Mouse (Mus musculus) 3T3-L1 (cell line): Measurements from ENCODE around the gene Tbc1d10b.
"Not testable (repeated sequence)": the region's sequence is repeated elsewhere in the genome, so short reads cannot be mapped to it uniquely, and the experiment has no call there.

Experiments
- DNase-seq: peaks from one replicate; pipeline ENCODE4 v3.0.0-alpha.2; 2015; ENCODE audit warnings: low read depth, low spot score

Tbc1d10b gene

DNA sequence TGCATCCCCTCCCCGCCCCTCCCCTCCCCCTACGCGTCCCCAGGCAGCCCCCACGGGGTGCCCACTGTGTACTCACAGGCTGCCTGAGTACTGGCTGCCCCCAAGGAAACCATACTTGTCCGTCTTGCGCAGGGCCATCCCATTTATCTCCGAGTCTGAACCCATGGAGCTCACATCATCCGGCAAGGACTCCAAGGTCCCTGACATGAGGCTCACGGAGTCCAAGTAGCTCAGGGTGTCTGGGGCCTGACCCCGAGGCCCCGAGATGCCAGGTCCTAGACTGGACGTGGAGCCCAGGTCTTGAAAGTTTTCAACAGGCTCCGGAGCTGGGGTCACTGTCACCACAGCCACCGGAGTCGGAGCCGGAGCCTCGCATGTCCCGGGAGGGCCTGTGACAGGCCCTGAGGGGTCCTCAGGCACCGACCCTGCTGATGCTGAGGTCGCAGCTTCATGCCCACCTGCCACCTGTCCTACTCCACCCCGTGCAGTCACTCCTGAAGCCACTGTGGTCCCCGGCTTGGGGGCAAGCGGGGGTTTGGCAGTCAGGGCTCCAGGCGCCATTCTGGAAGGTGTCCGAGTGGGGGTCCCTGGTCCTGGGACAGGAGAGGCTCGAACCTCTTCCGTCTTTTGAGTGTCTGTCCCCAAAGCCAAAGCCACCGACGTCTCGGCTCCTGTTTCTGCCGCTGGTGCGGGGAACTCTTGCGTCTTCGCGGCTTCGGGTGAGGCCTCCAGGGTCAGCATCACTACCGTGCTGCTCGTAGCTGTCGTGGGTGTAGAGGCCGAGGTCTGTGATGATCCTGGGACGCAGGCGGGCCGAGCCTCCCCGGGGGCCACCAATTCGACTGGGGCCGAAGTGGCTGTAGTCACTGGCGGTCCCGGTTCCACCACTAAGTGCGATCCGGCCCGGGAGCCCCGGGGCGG lies 634 bp downstream of the Tbc1d10b start:
- DNase-seq: peak; percentile 14

GRCm38 (mm10) chr7:127206606-127207005 lies 1.7 kb downstream of the Tbc1d10b start:
- DNase-seq: peak; percentile 20

GRCm38 (mm10) chr7:127196484-127196883 lies 11.8 kb downstream of the Tbc1d10b start:
- DNase-seq: peak; percentile 11

DNA sequence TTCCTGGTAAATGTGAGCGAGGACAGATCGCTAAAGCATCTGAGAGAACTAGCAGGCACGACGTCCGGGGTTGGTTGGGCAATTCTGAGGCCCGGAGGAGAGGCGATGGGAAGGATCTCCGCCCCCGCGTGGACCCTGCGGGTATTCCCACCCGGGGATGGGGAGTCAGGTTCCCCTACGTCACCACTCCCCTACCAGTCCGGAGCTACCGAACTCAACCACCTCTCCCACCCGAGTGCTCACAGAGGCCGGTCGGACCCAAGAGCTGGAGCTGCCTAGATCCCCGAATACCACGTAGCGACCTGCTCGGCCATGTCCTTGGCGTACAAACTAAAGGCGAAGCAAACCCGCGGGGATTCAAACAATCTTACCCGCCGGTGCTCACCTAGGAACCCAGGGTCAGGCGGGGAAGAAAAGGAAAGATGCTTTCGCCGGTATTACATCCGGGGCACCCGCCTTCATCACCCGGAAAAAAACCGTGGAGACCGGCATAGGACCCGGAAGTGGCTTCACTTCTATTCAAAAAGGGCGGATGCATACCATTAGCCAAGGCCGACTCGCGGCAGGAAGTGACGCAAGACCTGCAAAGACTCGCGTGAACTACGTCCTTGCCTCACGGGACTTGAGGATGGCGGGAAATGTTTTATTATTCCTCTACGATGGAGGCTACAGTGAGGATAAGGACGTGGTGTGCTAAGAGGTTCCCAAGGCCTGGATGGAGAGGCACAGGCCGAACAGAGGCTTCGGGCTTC lies 12.5 kb downstream of the Tbc1d10b start, which contains the start of gene Cd2bp2:
TSS of gene Cd2bp2 (minus strand) at position 507 of the 752 bp plus-strand sequence.
- peak; percentile 98 for DNase-seq

DNA sequence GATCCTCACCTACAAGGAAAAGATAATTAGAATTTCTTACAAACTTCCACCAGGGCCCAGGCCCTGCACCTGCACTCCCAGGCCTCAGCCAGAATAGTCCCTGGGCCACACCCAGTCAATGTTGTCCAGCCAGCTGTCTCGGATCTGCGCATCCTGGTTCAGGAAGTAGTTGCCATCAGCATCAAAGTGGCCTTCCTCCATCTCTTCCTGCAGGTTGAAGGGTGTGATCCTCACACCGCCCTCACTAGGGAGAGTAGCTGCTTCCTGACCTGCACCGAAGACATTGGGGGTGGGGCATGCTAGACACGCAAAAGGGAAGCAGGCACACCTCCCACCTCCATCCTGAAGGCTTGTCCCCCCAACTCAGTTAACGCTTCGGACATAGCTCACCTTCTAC lies 13.6 kb downstream of the Tbc1d10b start:
- no peak for DNase-seq

GRCm38 (mm10) chr7:127194011-127194632 lies 14.1 kb downstream of the Tbc1d10b start:
- no peak for DNase-seq

- no peak for DNase-seq
These were observed 15.3 kb downstream of the Tbc1d10b start for GRCm38 (mm10) chr7:127192989-127193388.

- DNase-seq: no peak
These were observed 17.6 kb downstream of the Tbc1d10b start for GRCm38 (mm10) chr7:127190672-127191071.

- no peak for DNase-seq
These were observed 19.7 kb downstream of the Tbc1d10b start for GRCm38 (mm10) chr7:127188305-127189276.

- no peak for DNase-seq
These were observed 20.9 kb downstream of the Tbc1d10b start for GRCm38 (mm10) chr7:127187351-127187750.

GRCm38 (mm10) chr7:127185601-127186000 lies 22.7 kb downstream of the Tbc1d10b start:
- DNase-seq: peak; percentile 67

DNA sequence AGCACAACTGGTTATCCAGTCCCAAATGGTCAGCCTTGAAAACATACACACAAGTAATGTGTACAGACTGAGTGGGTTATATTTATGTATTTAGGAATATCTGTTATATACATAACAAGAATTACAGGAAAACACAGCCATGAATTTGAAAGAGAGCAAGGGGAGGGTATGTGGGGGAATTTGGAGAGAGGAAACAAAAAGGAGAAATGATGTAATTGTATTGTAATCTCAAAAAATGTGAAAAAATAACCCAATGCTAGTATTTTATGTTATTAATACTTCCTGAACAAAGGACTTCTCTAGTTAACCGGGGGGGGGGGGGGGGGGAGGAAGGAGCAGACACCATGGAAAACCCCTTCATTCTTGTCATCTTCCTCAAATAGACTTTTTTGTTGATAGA lies 23.5 kb downstream of the Tbc1d10b start:
- DNase-seq: no peak

DNA sequence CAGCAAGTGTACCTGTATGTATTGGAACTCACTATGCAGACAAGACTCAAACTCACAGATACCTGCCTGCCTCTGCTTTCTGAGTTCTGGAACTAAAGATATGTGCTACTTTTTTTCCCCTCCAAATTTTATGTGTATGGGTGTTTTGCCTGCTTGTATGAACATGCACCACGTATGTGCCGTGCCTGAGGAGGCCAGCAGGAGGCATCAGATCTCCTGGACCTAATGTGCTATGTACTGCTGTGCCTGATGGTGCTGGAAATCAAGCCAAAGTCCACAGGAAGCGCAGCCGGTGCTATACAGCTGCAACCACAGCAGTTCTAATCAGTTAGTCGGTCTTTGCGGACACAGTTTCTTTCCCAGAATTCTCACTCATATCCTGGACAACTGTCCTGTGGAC lies 24.4 kb downstream of the Tbc1d10b start:
- peak; percentile 42 for DNase-seq

GRCm38 (mm10) chr7:127183345-127183744 lies 24.9 kb downstream of the Tbc1d10b start:
- no peak for DNase-seq

DNA sequence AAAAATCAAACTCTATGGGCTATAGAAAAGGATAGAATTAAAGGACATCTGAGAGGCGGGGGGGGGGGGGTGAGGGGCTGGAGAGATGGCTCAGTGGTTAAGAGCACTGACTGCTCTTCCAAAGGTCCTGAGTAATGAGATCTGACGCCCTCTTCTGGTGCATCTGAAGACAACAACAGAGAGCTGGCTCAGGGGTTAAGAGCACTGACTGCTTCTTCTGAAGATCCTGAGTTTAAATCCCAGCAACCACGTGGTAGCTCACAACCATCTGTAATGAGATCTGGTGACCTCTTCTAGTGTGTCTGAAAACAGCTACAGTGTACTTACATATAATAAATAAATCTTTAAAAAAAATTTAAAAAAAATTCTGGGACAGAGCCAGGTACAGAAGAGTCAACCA lies 26.5 kb downstream of the Tbc1d10b start:
- not testable (repeated sequence) for DNase-seq

GRCm38 (mm10) chr7:127180783-127181182 lies 27.5 kb downstream of the Tbc1d10b start:
- peak; percentile 9 for DNase-seq

- peak; percentile 58 for DNase-seq
These were observed 31.3 kb downstream of the Tbc1d10b start for GRCm38 (mm10) chr7:127176937-127177336.

- no peak for DNase-seq
These were observed 41.8 kb downstream of the Tbc1d10b start for GRCm38 (mm10) chr7:127166501-127166900.

DNA sequence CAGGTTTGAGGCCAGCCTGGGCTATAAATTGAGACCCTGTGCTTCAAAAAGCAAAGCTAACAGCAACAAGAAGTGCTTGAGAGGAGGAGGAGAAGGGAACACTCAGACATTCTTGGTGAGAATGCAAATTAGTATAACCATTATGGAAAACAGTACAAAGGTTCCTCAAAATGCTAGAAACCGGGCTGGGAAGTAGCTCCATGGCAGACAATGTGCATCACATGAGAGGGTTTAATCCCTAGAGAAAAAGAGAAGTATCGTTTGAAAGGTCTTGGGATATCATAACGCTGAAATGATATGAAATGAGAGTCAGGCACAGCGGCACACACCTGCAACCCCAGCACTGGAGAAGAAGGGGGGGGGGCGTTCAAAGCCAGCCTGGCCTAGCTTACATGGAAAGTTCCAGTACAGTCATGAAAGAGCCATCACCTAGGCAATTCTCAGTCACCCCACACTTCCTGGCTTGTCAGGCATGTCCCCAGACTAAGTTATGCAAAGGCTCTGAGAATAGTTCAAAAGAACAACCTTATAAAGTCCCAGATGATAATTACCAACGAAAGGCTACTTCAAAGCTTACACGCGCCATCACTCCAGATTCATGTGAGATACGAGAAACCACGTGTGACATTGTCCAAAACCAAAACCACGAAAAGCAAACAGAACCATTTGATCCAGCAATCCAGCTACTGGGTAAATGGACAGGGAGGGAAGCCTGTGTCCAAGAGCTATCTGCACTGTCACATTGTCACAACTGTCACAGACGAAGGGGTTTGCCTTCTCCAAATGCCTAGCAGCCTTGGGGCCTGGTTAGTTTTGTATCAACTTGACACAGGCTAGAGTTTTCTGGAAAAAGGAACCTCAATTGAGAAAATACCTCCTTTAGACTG lies 42.4 kb downstream of the Tbc1d10b start:
- DNase-seq: no peak

- no peak for DNase-seq
These were observed 44.3 kb downstream of the Tbc1d10b start for GRCm38 (mm10) chr7:127164002-127164401.
